Mouse (Mus musculus) kidney, embryonic 15.5 days (tissue): ENCODE results near the gene Nfib. TPM values are rescaled to one million over a fixed set of nuclear protein-coding genes. Genes with fewer than 3 reads are reported as not detected.

Source experiments
- ATAC-seq: fragments of 200-750 bp; cut with Nextera tagmentation; replicated peaks from 2 replicates; pipeline ENCODE4 v1.8.0; 2017; ENCODE audit warnings: moderate TSS enrichment; ENCODE audit not compliant: low FRiP score
- H3K27ac ChIP-seq: fragments of 300-500 bp; sonication (generic); 2 replicates; pipeline ENCODE4 v1.5.1; 2015; ENCODE audit warnings: mild to moderate bottlenecking, inconsistent platforms
- H3K27me3 ChIP-seq: fragments of 300-500 bp; sonication (generic); 2 replicates; pipeline ENCODE4 v1.6.1; 2015; ENCODE audit warnings: inconsistent platforms
- H3K36me3 ChIP-seq: fragments of 300-500 bp; sonication (generic); 2 replicates; pipeline ENCODE4 v1.6.1; 2015; ENCODE audit warnings: inconsistent platforms
- H3K4me1 ChIP-seq: fragments of 300-500 bp; sonication (generic); 2 replicates; pipeline ENCODE4 v1.6.1; 2015; ENCODE audit warnings: inconsistent platforms
- H3K4me2 ChIP-seq: fragments of 300-500 bp; sonication (generic); 2 replicates; pipeline ENCODE4 v1.6.1; 2015; ENCODE audit warnings: moderate library complexity, mild to moderate bottlenecking, inconsistent platforms
- H3K4me3 ChIP-seq: fragments of 300-500 bp; sonication (generic); replicated peaks from 2 replicates; pipeline ENCODE4 v1.5.1; 2015; ENCODE audit warnings: mild to moderate bottlenecking, inconsistent platforms
- H3K9ac ChIP-seq: fragments of 300-500 bp; sonication (generic); 2 replicates; pipeline ENCODE4 v1.6.1; 2015; ENCODE audit warnings: mild to moderate bottlenecking, inconsistent platforms
- H3K9me3 ChIP-seq: fragments of 300-500 bp; sonication (generic); replicated peaks from 2 replicates; pipeline ENCODE4 v1.6.1; 2016; ENCODE audit warnings: inconsistent platforms
- WGBS: fragments of 180-500 bp; shearing (Covaris S2); methylation state at CpG from one replicate; pipeline ENCODE4 v1.1.7; 2015; ENCODE audit warnings: mixed read lengths; 5-methylcytosine and 5-hydroxymethylcytosine counted together
- polyA plus RNA-seq: library from polyadenylated mRNA; unstranded; fragments of >200 nt; fragmentation: Nextera tagmentation; extraction: Ambion mirVana; gene quantifications from 2 replicates; pipeline ENCODE4 v1.2.1, GENCODE M21; 2015

The Nfib gene
- polyA plus RNA-seq, 1 experiment from 2014 or later: 33.8 TPM

DNA sequence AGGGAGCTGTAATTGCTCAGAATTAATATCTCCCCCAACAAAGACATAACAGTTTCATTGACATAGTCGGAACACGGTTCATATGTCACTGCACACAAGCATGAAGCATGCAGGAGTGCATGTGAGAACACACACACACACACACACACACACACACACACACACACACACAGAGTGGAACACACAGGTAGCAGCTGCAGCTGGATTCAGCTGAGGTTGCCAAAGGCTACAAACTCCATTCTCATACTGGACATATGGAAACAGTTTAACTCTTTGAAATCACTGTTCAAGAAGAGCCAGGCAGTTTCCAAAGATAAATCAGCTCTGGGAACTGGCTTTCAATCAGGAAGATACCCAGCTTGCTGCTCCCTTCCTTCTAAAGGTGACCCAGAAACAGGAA, 462 bp upstream of the Nfib start:
- 84% methylated on average over 2 of the region's 2 CpGs for WGBS
- ATAC-seq: no peak
- no peaks in the 10 kb centered on the region for H3K27me3 ChIP-seq

DNA sequence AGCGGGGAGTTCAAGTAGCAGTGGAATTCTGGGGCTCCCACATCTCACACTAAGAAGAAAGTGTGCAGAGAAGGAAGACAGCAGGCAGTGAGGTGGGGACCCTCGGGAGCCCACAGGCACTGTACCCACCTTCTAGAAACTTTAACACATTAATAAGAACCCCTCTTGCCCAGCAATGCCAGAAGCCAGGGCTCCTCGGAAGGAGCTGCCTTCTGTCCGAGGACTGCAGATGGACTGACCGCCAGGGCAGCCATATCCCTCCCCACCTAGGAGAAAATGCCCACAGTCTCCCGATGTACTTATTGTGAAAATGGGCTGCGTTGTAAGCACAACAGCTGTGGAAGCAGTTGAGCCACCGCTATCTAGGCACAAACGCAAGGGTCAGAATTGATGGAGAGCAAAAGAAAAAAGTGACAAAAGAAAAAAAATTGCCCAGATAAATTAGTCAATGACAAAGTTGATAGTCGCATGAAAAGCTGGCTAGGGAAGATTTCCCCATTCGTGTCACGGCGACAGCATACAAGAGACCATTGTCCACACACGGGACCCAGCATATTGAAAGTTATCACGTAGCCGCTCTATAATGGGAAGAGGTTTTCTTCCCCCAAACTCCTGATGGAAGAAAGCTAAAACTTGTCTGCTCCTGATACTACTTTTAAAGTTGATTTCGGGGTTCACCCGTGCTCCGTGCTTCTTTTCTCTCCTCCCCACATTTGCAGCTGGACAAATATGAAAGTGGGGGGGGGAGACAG, 1.3 kb downstream of the Nfib start:
- H3K27ac ChIP-seq: no peak overlapping the region
- WGBS: 87% methylated on average over 19 of the region's 19 CpGs
- no peak for ATAC-seq
- H3K4me1 ChIP-seq: 0 out of 2 replicates have a peak, but pooled peaks cover 4% of the 10 kb centered on the region
- no peaks in the 10 kb centered on the region for H3K9me3 ChIP-seq
- no peak overlapping the region for H3K4me3 ChIP-seq
- no peak overlapping the region for H3K4me2 ChIP-seq
- no peak overlapping the region for H3K9ac ChIP-seq
- no peaks in the 10 kb centered on the region for H3K27me3 ChIP-seq
- H3K36me3 ChIP-seq: no peaks in the 10 kb centered on the region

More for the DNA sequence above, 462 bp upstream of the Nfib start:
- Histone ChIP-seq H3K4me2 (no peak overlapping the region), H3K9me3 (no peaks in the 10 kb centered on the region), H3K36me3 (no peaks in the 10 kb centered on the region), H3K4me1 (0 out of 2 replicates have a peak, but pooled peaks cover 4% of the 10 kb centered on the region), H3K9ac (no peak overlapping the region), H3K4me3 (no peak overlapping the region), H3K27ac (no peak overlapping the region)

DNA sequence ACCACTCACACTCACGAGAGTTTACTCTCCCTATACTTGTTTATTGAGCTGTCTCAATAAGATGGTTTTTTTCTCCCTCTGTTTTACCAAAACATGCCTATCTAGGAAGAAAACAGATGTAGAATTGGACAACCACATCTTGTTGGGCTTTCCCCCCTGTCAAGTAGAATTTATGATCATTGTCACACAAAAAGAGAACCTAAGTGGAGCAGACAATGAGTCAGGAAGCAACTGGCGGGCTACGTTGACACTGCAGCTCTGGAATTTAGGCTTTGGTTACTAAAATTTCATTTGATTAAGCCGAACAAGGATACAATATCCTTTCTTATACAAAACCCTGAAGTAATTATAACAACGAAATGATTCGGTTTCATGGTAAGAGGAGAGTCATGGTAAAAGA, 2.7 kb downstream of the Nfib start:
- Histone ChIP-seq H3K9ac (no peak overlapping the region), H3K27me3 (no peaks in the 10 kb centered on the region), H3K27ac (no peak overlapping the region), H3K4me3 (no peak overlapping the region), H3K4me1 (0 out of 2 replicates have a peak, but pooled peaks cover 4% of the 10 kb centered on the region), H3K9me3 (no peaks in the 10 kb centered on the region), H3K4me2 (no peak overlapping the region), H3K36me3 (no peaks in the 10 kb centered on the region)
- no peak for ATAC-seq
- 40% methylated on average over 6 of the region's 6 CpGs for WGBS

DNA sequence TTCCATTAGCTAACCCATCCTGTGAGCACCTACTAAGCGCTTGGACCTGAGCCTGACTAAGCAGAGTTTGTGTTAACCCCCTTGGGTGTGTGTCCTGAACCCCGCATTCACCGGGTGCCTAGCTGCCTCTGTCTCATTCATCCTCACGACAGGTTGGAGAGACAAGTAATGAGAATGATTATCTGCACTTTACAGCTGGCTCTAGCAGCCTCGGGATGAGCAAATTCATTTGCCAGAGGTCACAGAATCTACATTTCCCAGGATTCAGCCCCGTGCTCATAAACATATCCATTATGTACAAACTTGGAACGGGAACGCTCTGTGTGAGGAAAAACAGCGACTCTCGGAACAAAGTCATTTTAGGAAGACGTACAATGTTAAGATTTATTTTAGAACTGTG, 6.0 kb downstream of the Nfib start:
- Histone ChIP-seq H3K27me3 (no peaks in the 10 kb centered on the region), H3K36me3 (no peaks in the 10 kb centered on the region), H3K27ac (no peak overlapping the region), H3K4me1 (0 out of 2 replicates have a peak, but pooled peaks cover 4% of the 10 kb centered on the region), H3K9ac (no peak overlapping the region), H3K9me3 (no peaks in the 10 kb centered on the region), H3K4me2 (no peak overlapping the region), H3K4me3 (no peak overlapping the region)
- no peak for ATAC-seq
- 63% methylated on average over 11 of the region's 11 CpGs for WGBS

DNA sequence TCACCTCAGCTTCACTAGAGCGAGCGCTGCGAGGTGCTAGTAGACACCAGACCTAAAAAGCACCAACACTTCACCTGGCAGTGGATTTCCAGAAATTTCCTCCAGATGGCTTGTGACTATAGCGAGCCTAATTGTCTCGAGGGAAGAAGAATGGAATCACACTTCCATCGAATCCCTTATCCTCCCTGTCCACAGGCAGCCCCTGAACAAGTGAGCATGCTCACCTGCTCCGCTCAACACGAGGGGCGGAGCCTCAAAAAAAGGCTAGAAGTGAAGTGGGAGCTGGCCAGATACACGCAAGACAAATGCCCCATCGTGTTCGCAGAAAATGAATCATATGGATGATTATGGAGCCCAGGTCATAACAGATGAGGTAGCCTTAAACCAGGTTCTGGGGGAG, 6.9 kb downstream of the Nfib start:
- Histone ChIP-seq H3K9me3 (no peaks in the 10 kb centered on the region), H3K4me1 (0 out of 2 replicates have a peak, but pooled peaks cover 4% of the 10 kb centered on the region), H3K27ac (no peak overlapping the region), H3K36me3 (no peaks in the 10 kb centered on the region), H3K4me3 (no peak overlapping the region), H3K4me2 (no peak overlapping the region), H3K9ac (no peak overlapping the region), H3K27me3 (no peaks in the 10 kb centered on the region)
- ATAC-seq: no peak
- 89% methylated on average over 12 of the region's 12 CpGs for WGBS

DNA sequence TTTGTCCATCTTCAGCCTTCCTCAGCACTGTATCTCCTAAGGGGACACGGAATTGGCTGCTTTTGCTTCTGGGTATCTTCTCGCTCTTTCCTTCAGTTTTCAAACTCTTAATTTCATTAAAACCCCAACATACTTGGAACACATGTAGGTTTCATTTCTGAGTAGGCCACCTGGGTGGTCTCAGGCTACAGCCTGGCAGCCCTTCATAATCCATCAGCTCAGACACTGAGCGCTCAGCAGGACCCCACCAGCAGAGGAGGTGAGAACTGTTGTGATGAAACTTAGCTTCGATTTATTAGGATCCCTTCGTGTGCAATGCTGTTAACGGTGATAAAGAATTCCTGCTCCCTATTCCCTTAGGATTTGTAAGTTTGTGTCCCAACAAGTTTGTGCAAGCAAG, 8.4 kb downstream of the Nfib start:
- H3K4me3 ChIP-seq: no peak overlapping the region
- H3K27ac ChIP-seq: no peak overlapping the region
- H3K36me3 ChIP-seq: no peaks in the 10 kb centered on the region
- no peaks in the 10 kb centered on the region for H3K4me1 ChIP-seq
- H3K9me3 ChIP-seq: no peaks in the 10 kb centered on the region
- H3K27me3 ChIP-seq: no peaks in the 10 kb centered on the region
- no peak overlapping the region for H3K4me2 ChIP-seq
- WGBS: 60% methylated on average over 6 of the region's 6 CpGs
- H3K9ac ChIP-seq: no peak overlapping the region
- ATAC-seq: no peak

DNA sequence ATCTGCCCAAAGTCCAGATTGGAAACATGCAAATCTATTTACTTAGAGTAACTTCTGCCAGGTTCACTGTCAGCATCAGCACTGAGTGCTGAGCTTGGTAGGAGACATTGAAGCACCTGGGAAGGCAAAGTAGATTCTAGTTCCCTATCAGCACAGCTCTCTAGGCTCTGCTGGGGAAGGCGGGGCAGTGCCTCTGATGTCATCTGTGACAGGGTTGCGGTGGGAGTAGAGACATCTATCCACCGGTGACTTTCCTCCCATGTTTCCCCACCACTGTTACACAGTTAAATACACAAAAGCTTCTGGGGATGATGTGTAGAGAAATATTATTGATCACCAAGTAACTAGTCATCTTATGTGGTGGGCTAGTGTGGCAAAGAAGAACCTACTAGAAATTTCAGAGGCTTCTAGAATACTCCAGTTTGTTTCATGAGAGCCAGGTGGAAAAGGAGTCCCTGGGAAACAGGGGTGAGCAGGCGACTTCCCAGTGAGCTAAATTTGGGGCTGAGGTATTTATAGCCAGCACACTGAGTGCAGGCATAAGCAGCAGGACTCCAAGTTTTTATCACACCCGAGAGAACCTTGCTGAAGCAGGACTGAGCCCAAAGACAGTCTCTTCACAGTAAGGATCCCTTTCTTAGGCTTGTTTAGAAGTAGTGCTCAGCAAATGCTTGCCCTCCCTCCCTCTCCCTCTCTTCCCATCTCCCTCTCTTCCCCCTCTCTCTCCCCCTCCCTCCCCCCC, 9.6 kb downstream of the Nfib start:
- 63% methylated on average over 5 of the region's 5 CpGs for WGBS
- Histone ChIP-seq H3K4me2 (no peak overlapping the region), H3K9ac (no peak overlapping the region), H3K4me1 (peaks cover 7% of the 10 kb centered on the region), H3K9me3 (no peaks in the 10 kb centered on the region), H3K27me3 (no peaks in the 10 kb centered on the region), H3K36me3 (no peaks in the 10 kb centered on the region), H3K27ac (no peak overlapping the region), H3K4me3 (no peak overlapping the region)
- no peak for ATAC-seq

DNA sequence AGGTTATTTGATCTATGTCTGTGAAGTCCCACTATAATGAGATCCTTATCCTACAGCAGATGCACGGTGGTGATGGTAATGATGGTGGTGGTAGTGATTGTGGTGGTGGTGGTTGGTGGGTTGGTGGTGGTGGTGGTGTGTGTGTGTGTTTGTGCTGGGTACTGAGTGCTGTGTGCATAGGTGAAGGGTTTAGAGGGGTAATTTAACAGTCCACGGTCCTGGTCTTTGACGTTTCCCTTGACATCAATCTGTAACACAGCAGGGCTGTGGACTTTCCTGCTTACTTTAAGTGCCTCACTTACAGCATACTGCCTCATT, 13.6 kb downstream of the Nfib start:
- H3K9me3 ChIP-seq: no peaks in the 10 kb centered on the region
- WGBS: 26% methylated on average over 3 of the region's 3 CpGs
- no peaks in the 10 kb centered on the region for H3K36me3 ChIP-seq
- peaks cover 7% of the 10 kb centered on the region for H3K4me1 ChIP-seq
- ATAC-seq: no peak
- H3K4me3 ChIP-seq: no peak overlapping the region
- H3K27ac ChIP-seq: no peak overlapping the region
- H3K4me2 ChIP-seq: no peak overlapping the region
- no peak overlapping the region for H3K9ac ChIP-seq
- H3K27me3 ChIP-seq: no peaks in the 10 kb centered on the region

DNA sequence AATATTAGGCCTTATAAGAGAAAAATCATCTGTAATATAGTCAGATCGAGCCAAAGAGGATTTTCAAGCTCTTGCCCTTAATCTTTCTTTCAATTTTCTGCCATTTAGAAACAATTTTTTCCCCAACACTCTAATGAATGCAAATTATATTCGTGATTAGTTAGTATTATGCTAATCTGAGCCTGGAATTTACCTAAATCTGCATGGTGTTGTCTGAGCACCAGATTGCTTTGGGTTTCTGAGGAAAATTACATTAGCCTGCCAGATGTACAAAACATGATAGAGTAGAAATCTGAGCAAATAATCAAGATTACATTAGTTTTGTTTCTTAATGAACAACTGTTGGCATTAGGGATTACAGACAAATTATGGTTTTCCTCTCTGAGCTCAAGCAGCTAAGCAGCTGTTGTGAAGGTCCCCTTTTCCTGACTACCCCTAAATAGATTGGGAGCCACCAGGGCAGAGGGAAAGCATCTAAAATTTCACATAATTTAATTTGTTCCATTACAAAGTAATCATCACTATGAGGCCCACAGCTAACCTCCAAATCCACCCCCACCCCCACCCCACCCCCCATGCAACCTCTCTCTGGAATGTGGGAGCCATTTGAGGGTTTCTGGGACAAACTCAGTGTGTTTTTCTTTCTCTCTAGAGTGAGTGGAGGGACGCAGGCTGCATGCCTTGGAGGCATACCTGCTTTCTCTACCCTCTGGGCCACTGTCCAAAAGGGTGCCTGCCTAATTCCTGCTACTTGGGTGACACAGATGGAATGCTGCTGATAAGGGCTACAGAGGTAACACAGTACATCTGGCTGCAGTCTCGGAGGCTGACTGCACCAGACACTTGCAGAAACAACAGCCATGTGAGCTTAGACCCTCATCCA, 14.2 kb downstream of the Nfib start:
- Histone ChIP-seq H3K9ac (no peak overlapping the region), H3K27me3 (no peaks in the 10 kb centered on the region), H3K36me3 (no peaks in the 10 kb centered on the region), H3K9me3 (no peaks in the 10 kb centered on the region), H3K4me2 (no peak overlapping the region), H3K27ac (no peak overlapping the region), H3K4me3 (no peak overlapping the region), H3K4me1 (peaks cover 7% of the 10 kb centered on the region)
- 0 out of 2 replicates have a peak, but pooled peaks have one; percentile 58 for ATAC-seq
- WGBS: 43% methylated on average over 4 of the region's 4 CpGs

DNA sequence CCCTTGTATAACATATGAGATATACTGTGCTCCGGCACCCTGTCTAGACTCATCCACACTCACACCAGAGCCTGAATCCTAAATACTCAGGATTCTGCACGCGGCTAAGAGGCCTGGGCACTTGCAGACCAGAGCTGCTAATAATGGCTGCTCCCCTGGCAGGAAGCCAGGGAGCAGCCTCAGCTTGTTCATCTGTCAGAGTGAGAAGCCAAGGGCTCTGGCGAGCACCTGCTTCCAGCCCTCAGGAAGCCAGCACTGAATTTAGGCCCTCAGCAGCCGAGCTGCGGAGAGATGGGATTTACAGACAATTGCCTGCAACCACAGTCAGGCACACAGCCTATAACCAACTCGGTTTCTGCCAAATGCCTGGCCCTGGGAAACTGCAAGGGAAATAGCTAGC, 15.3 kb downstream of the Nfib start:
- no peak overlapping the region for H3K27ac ChIP-seq
- 72% methylated on average over 7 of the region's 7 CpGs for WGBS
- no peak for ATAC-seq
- no peaks in the 10 kb centered on the region for H3K9me3 ChIP-seq
- H3K4me2 ChIP-seq: no peak overlapping the region
- H3K4me1 ChIP-seq: peaks cover 7% of the 10 kb centered on the region
- no peak overlapping the region for H3K4me3 ChIP-seq
- no peak overlapping the region for H3K9ac ChIP-seq
- no peaks in the 10 kb centered on the region for H3K36me3 ChIP-seq
- H3K27me3 ChIP-seq: no peaks in the 10 kb centered on the region

DNA sequence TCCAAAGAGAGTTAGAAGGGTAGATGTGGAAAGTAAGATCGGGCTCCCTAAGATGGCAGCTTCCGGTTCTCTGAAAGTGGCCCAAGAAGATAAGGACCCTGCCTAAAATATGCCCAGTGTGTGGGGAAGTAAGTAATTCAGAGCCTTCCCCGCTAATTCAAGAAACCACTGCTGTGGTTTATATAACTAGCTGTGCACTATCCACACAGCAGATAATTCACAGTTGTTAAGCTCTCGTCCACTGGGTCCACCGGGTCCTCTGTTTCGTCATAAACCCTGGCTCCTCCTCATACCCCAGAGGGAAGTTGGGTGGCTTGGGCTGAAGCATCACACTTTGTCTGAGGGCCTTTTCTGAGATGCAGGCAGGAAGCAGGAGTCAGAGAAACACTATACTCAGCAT, 19.5 kb downstream of the Nfib start:
- no peaks in the 10 kb centered on the region for H3K9me3 ChIP-seq
- H3K36me3 ChIP-seq: no peaks in the 10 kb centered on the region
- H3K27me3 ChIP-seq: no peaks in the 10 kb centered on the region
- 88% methylated on average over 6 of the region's 6 CpGs for WGBS
- no peak overlapping the region for H3K27ac ChIP-seq
- no peak overlapping the region for H3K4me3 ChIP-seq
- H3K4me1 ChIP-seq: no peaks in the 10 kb centered on the region
- H3K9ac ChIP-seq: no peak overlapping the region
- H3K4me2 ChIP-seq: no peak overlapping the region
- ATAC-seq: no peak
